Comparison of ENCODE assay signal across 25 mouse cellular contexts in genomic region chr11:62710657-62711056, GRCm38 (mm10). TPM values are rescaled to one million over a fixed set of nuclear protein-coding genes. Genes with fewer than 3 reads are reported as not detected.
DNase-seq lines count a peak whose midpoint lies in the region; ATAC-seq lines count a peak whose summit lies in the region.
"Had no signal": no experiment of that assay in that cellular context is flagged by ENCODE, and none has a peak within 500 bp of the region (broad histone marks: within the 10 kb centered on the region; RNA-seq: fewer than 3 reads in every experiment).

No protein-coding gene starts in this region.

- no peak; the same call in 1 of the 2 replicates for ATAC-seq in heart, embryonic 15.5 days (replicated peaks; ENCODE audit: insufficient number of reproducible peaks, insufficient read depth, low FRiP score, low read depth)
- ATAC-seq: forebrain, embryonic 16.5 days; hindbrain, embryonic 16.5 days; inflammation-experienced regulatory T-cells, adult 6 months; intestine, postnatal 0 days had no signal

- DNase-seq in adrenal gland, adult 2 months: peak; percentile 20
- DNase-seq in adrenal gland, postnatal 4 days (ENCODE audit: low spot score in 2 of 2): no peak
- DNase-seq in heart, embryonic 10.5 days (ENCODE audit: low spot score): no peak
- no peak for DNase-seq in heart, postnatal 14 days
- DNase-seq in heart, postnatal 4 days: no peak
- no peak for DNase-seq in cerebellum, postnatal 4 days (ENCODE audit: low spot score in 2 of 2)
- DNase-seq: cerebellum, adult 11-12 months; cerebellum, adult 9-10 months; cerebellum, postnatal 25 days; gastrocnemius, postnatal 10 days; heart, postnatal 36 days; kidney, adult 8-10 months had no signal

- WGBS in heart, embryonic 10.5 days: 67% methylated on average over 5 of the region's 5 CpGs
- 52% methylated on average over 5 of the region's 5 CpGs for WGBS in heart, embryonic 15.5 days

- H3K9ac ChIP-seq in heart, embryonic 15.5 days: no peak overlapping the region
- H3K9ac ChIP-seq: embryonic facial prominence, embryonic 13.5 days; forebrain, embryonic 12.5 days; hindbrain, embryonic 12.5 days had no signal

- H3K4me3 ChIP-seq in heart, embryonic 10.5 days: no peak overlapping the region
- H3K4me3 ChIP-seq in heart, embryonic 15.5 days: no peak overlapping the region
- H3K4me3 ChIP-seq: embryonic facial prominence, embryonic 13.5 days; forebrain, embryonic 12.5 days; hindbrain, embryonic 12.5 days had no signal

- no peaks in the 10 kb centered on the region for H3K27me3 ChIP-seq in heart, embryonic 10.5 days (ENCODE audit: insufficient read depth, poor library complexity, severe bottlenecking)
- H3K27me3 ChIP-seq in heart, embryonic 15.5 days: no peaks in the 10 kb centered on the region
- H3K27me3 ChIP-seq: embryonic facial prominence, embryonic 13.5 days; forebrain, embryonic 12.5 days; hindbrain, embryonic 12.5 days had no signal

- H3K36me3 ChIP-seq in heart, embryonic 10.5 days: peaks cover 25% of the 10 kb centered on the region
- H3K36me3 ChIP-seq in heart, embryonic 15.5 days: peaks cover 17% of the 10 kb centered on the region; the same call in 1 of the 2 replicates

- no peaks in the 10 kb centered on the region for H3K9me3 ChIP-seq in heart, embryonic 10.5 days
- H3K9me3 ChIP-seq in heart, embryonic 15.5 days (replicated peaks): no peaks in the 10 kb centered on the region
- H3K9me3 ChIP-seq: embryonic facial prominence, embryonic 13.5 days; forebrain, embryonic 12.5 days; hindbrain, embryonic 12.5 days had no signal

- H3K27ac ChIP-seq in heart, embryonic 10.5 days: peak overlapping the region; percentile 36; the same call in 1 of the 2 replicates
- H3K27ac ChIP-seq in heart, embryonic 15.5 days: 0 out of 2 replicates have a peak overlapping the region, but pooled peaks have one; percentile 24
- H3K27ac ChIP-seq: embryonic facial prominence, embryonic 13.5 days; forebrain, embryonic 12.5 days; hindbrain, embryonic 12.5 days had no signal

- H3K4me1 ChIP-seq in heart, embryonic 10.5 days: peaks cover 21% of the 10 kb centered on the region
- H3K4me1 ChIP-seq in heart, embryonic 15.5 days (replicated peaks): peaks cover 5% of the 10 kb centered on the region; the same call in 1 of the 2 replicates
- H3K4me1 ChIP-seq: embryonic facial prominence, embryonic 13.5 days; forebrain, embryonic 12.5 days; hindbrain, embryonic 12.5 days had no signal

- no peak overlapping the region for H3K4me2 ChIP-seq in heart, embryonic 15.5 days
- H3K4me2 ChIP-seq: embryonic facial prominence, embryonic 13.5 days; forebrain, embryonic 12.5 days; hindbrain, embryonic 12.5 days had no signal

- intact Hi-C loops in heart, postnatal 14 days (cut with DNase I): no loop called here

RNA-seq across cellular contexts. Expression of gene Zfp287, which starts 21.0 kb away (rescaled TPM):
- total RNA-seq in adrenal gland, adult 2 months (2021): 1 to 10 TPM; 2.9 to 5.0 TPM
- 0.89 and 1.3 TPM in 2 replicates for polyA plus RNA-seq in adrenal gland, adult 2 months (2012; rRNA removed)
- 1 to 10 TPM; 8.1 to 8.5 TPM for total RNA-seq in adrenal gland, postnatal 4 days (2021)
- 6.7 and 8.0 TPM in 2 replicates for polyA plus RNA-seq in heart, embryonic 10.5 days (2016; fragmentation: Nextera tagmentation; extraction: Ambion mirVana)
- total RNA-seq in heart, postnatal 14 days (2021): 1 to 10 TPM; 2.8 to 3.0 TPM
- polyA plus RNA-seq in heart, embryonic 15.5 days (2015; fragmentation: Nextera tagmentation; extraction: Ambion mirVana): 4.6 and 5.1 TPM in 2 replicates
- 1 to 10 TPM; 3.5 to 4.4 TPM for total RNA-seq in heart, postnatal 4 days (2021)
- total RNA-seq: MEL had no signal

RNA-seq across cellular contexts. Expression of gene Gm10428, which starts 42.2 kb away (rescaled TPM):
- total RNA-seq in adrenal gland, adult 2 months (2021): not detected
- polyA plus RNA-seq in adrenal gland, adult 2 months (2012; rRNA removed): not detected in 2 replicates
- not detected for total RNA-seq in adrenal gland, postnatal 4 days (2021)
- not detected in 2 replicates for polyA plus RNA-seq in heart, embryonic 10.5 days (2016; fragmentation: Nextera tagmentation; extraction: Ambion mirVana)
- total RNA-seq in heart, postnatal 14 days (2021): not detected
- polyA plus RNA-seq in heart, embryonic 15.5 days (2015; fragmentation: Nextera tagmentation; extraction: Ambion mirVana): not detected in 2 replicates
- not detected for total RNA-seq in heart, postnatal 4 days (2021)
- total RNA-seq: gastrocnemius, postnatal 10 days; gastrocnemius, postnatal 4 days; heart, postnatal 36 days; MEL had no signal
- polyA plus RNA-seq: C2C12; embryonic facial prominence, embryonic 13.5 days; forebrain, embryonic 12.5 days; forebrain, embryonic 16.5 days; frontal cortex, adult 2 months; hindbrain, embryonic 12.5 days; hindbrain, embryonic 16.5 days; inflammation-experienced regulatory T-cells, adult 6 months; intestine, postnatal 0 days; kidney, embryonic 16.5 days had no signal
